Mouse (Mus musculus) MEL (cell line): ENCODE results near the gene Gnai2. TPM values are rescaled to one million over a fixed set of nuclear protein-coding genes. Genes with fewer than 3 reads are reported as not detected.

Source experiments
- DNase-seq: peaks from one replicate; pipeline ENCODE4 v3.0.0; 2011; ENCODE audit warnings: low read depth, low spot score
- H3K27ac ChIP-seq: 2 replicates; pipeline ENCODE4 v1.5.1; 2012; ENCODE audit warnings: low read depth, mild to moderate bottlenecking, control low read depth, low read length, moderate library complexity; ENCODE audit not compliant: control insufficient read depth
- H3K27me3 ChIP-seq, 2 experiments: fragments of 150-350 bp in 1 of 2; sonication (generic) in 1 of 2; 2 replicates each; pipeline ENCODE4 v1.6.1; 2012; ENCODE audit warnings: low read length in 2 of 2, mild to moderate bottlenecking in 2 of 2, improper control_type of control experiment in 1 of 2, moderate library complexity in 1 of 2; ENCODE audit not compliant: insufficient read depth in 2 of 2, control insufficient read depth in 1 of 2
- H3K36me3 ChIP-seq, 2 experiments: 2 replicates each; pipeline ENCODE4 v1.6.1; 2012 to 2014; ENCODE audit warnings: low read length in 2 of 2, improper control_type of control experiment in 1 of 2, inconsistent platforms in 1 of 2, mild to moderate bottlenecking in 1 of 2; ENCODE audit not compliant: insufficient read depth in 2 of 2, control insufficient read depth in 1 of 2
- H3K4me1 ChIP-seq, 2 experiments: fragments of 150-350 bp in 1 of 2; sonication (generic) in 1 of 2; 2 replicates each; pipeline ENCODE4 v1.6.1; 2012; ENCODE audit warnings: low read length in 2 of 2, improper control_type of control experiment in 1 of 2, mild to moderate bottlenecking in 1 of 2; ENCODE audit not compliant: insufficient read depth in 2 of 2, control insufficient read depth in 1 of 2
- H3K4me3 ChIP-seq, 2 experiments: fragments of 150-350 bp in 1 of 2; sonication (generic) in 1 of 2; 2 replicates each; pipeline ENCODE4 v1.5.1; 2012; ENCODE audit warnings: low read depth in 2 of 2, low read length in 2 of 2, mild to moderate bottlenecking in 2 of 2, moderate library complexity in 2 of 2, control low read depth in 1 of 2, improper control_type of control experiment in 1 of 2; ENCODE audit not compliant: control insufficient read depth in 1 of 2, insufficient read depth in 1 of 2
- H3K79me2 ChIP-seq: 2 replicates; pipeline ENCODE4 v1.6.1; 2012; ENCODE audit warnings: mild to moderate bottlenecking, low read length, moderate library complexity; ENCODE audit not compliant: control insufficient read depth, poor library complexity, insufficient read depth
- H3K9ac ChIP-seq: 2 replicates; pipeline ENCODE4 v1.6.1; 2012; ENCODE audit warnings: low read depth, mild to moderate bottlenecking, control low read depth, low read length, moderate library complexity; ENCODE audit not compliant: control insufficient read depth, poor library complexity, severe bottlenecking
- H3K9me3 ChIP-seq: fragments of 150-350 bp; sonication (generic); replicated peaks from 2 replicates; pipeline ENCODE4 v1.6.1; 2012; ENCODE audit warnings: mild to moderate bottlenecking, low read length, improper control_type of control experiment, moderate library complexity; ENCODE audit not compliant: insufficient read depth
- BHLHE40 ChIP-seq: IDR thresholded peaks from 2 replicates; pipeline ENCODE4 v1.6.1; 2012; ENCODE audit warnings: low read depth, mild to moderate bottlenecking, inconsistent platforms, low read length, improper control_type of control experiment, borderline replicate concordance
- CHD1 ChIP-seq: IDR thresholded peaks from 2 replicates; pipeline ENCODE4 v1.6.1; 2012; ENCODE audit warnings: low read depth, mild to moderate bottlenecking, inconsistent platforms, low read length, improper control_type of control experiment
- CHD2 ChIP-seq: IDR thresholded peaks from 2 replicates; pipeline ENCODE4 v1.6.1; 2011; ENCODE audit warnings: low read length, improper control_type of control experiment
- CTCF ChIP-seq, 3 experiments: IDR thresholded peaks in 2 of 3; conservative IDR thresholded peaks in 1 of 3; 2 replicates each; pipeline ENCODE4 v1.5.1; 2011 to 2012; ENCODE audit warnings: low read length in 3 of 3, low read depth in 2 of 3, mild to moderate bottlenecking in 2 of 3, improper control_type of control experiment in 1 of 3, inconsistent platforms in 1 of 3, mixed read lengths in 1 of 3, moderate library complexity in 1 of 3; ENCODE audit not compliant: control insufficient read depth in 1 of 3, insufficient read depth in 1 of 3, poor library complexity in 1 of 3, severe bottlenecking in 1 of 3
- E2F4 ChIP-seq: IDR thresholded peaks from 2 replicates; pipeline ENCODE4 v1.6.1; 2011; ENCODE audit warnings: low read depth, low read length, improper control_type of control experiment, borderline replicate concordance
- EP300 ChIP-seq, 2 experiments: IDR thresholded peaks; 2 replicates each; pipeline ENCODE4 v1.6.1; 2011; ENCODE audit warnings: improper control_type of control experiment in 2 of 2, low read length in 2 of 2, low read depth in 1 of 2, mild to moderate bottlenecking in 1 of 2
- ETS1 ChIP-seq: IDR thresholded peaks from 2 replicates; pipeline ENCODE4 v1.6.1; 2012; ENCODE audit warnings: low read depth, mild to moderate bottlenecking, inconsistent platforms, low read length, improper control_type of control experiment, moderate library complexity
- GABPA ChIP-seq: IDR thresholded peaks from 2 replicates; pipeline ENCODE4 v1.6.1; 2012; ENCODE audit warnings: low read depth, mild to moderate bottlenecking, inconsistent platforms, low read length, improper control_type of control experiment, moderate library complexity
- HCFC1 ChIP-seq: IDR thresholded peaks from 2 replicates; pipeline ENCODE4 v1.6.1; 2012; ENCODE audit warnings: low read depth, mild to moderate bottlenecking, inconsistent platforms, low read length, improper control_type of control experiment, moderate library complexity
- JUND ChIP-seq: IDR thresholded peaks from 2 replicates; pipeline ENCODE4 v1.6.1; 2011; ENCODE audit warnings: low read depth, mild to moderate bottlenecking, improper control_type of control experiment, low read length
- KAT2A ChIP-seq: conservative IDR thresholded peaks from 2 replicates; pipeline ENCODE4 v1.6.1; 2012; ENCODE audit warnings: low read depth, low read length, improper control_type of control experiment, inconsistent platforms
- MAFK ChIP-seq: IDR thresholded peaks from 2 replicates; pipeline ENCODE4 v1.6.1; 2011; ENCODE audit warnings: low read depth, mild to moderate bottlenecking, low read length, improper control_type of control experiment, borderline replicate concordance
- MAX ChIP-seq: IDR thresholded peaks from 2 replicates; pipeline ENCODE4 v1.6.1; 2011; ENCODE audit warnings: low read length, improper control_type of control experiment
- MEF2A ChIP-seq: IDR thresholded peaks from 2 replicates; pipeline ENCODE4 v1.6.1; 2014; ENCODE audit warnings: low read depth, mild to moderate bottlenecking, inconsistent platforms, low read length, improper control_type of control experiment; ENCODE audit not compliant: poor library complexity, insufficient replicate concordance, severe bottlenecking; ENCODE audit errors: extremely low read depth
- MXI1 ChIP-seq: IDR thresholded peaks from 2 replicates; pipeline ENCODE4 v1.6.1; 2011; ENCODE audit warnings: mild to moderate bottlenecking, low read depth, low read length, improper control_type of control experiment
- MYC ChIP-seq: IDR thresholded peaks from 2 replicates; pipeline ENCODE4 v1.6.1; 2011; ENCODE audit warnings: low read depth, mild to moderate bottlenecking, low read length, improper control_type of control experiment, moderate library complexity
- NELFE ChIP-seq: IDR thresholded peaks from 2 replicates; pipeline ENCODE4 v1.6.1; 2011; ENCODE audit warnings: low read depth, low read length, improper control_type of control experiment
- NRF1 ChIP-seq: IDR thresholded peaks from 2 replicates; pipeline ENCODE4 v1.6.1; 2014; ENCODE audit warnings: low read depth, mild to moderate bottlenecking, inconsistent platforms, low read length, improper control_type of control experiment, moderate library complexity; ENCODE audit not compliant: poor library complexity, insufficient read depth, severe bottlenecking
- POLR2AphosphoS5 ChIP-seq: IDR thresholded peaks from 2 replicates; pipeline ENCODE4 v1.6.1; 2012; ENCODE audit warnings: low read depth, borderline replicate concordance, mild to moderate bottlenecking, inconsistent platforms, low read length, moderate library complexity, mixed read lengths
- RCOR1 ChIP-seq: IDR thresholded peaks from 2 replicates; pipeline ENCODE4 v1.6.1; 2012; ENCODE audit warnings: low read depth, mild to moderate bottlenecking, inconsistent platforms, low read length, improper control_type of control experiment
- SIN3A ChIP-seq: IDR thresholded peaks from 2 replicates; pipeline ENCODE4 v1.6.1; 2012; ENCODE audit warnings: low read length, improper control_type of control experiment, inconsistent platforms
- SMC3 ChIP-seq: IDR thresholded peaks from 2 replicates; pipeline ENCODE4 v1.6.1; 2011; ENCODE audit warnings: low read depth, low read length, improper control_type of control experiment
- TAL1 ChIP-seq: IDR thresholded peaks from 2 replicates; pipeline ENCODE4 v1.6.1; 2012; ENCODE audit warnings: mild to moderate bottlenecking, inconsistent platforms, low read length, moderate library complexity, mixed read lengths
- TBP ChIP-seq: IDR thresholded peaks from 2 replicates; pipeline ENCODE4 v1.8.0; 2011; ENCODE audit warnings: low read depth, low read length, improper control_type of control experiment
- TCF12 ChIP-seq: IDR thresholded peaks from 2 replicates; pipeline ENCODE4 v1.6.1; 2014; ENCODE audit warnings: low read depth, mild to moderate bottlenecking, inconsistent platforms, low read length, improper control_type of control experiment, moderate library complexity
- UBTF ChIP-seq: IDR thresholded peaks from 2 replicates; pipeline ENCODE4 v1.6.1; 2012; ENCODE audit warnings: low read depth, mild to moderate bottlenecking, inconsistent platforms, low read length, improper control_type of control experiment, moderate library complexity, borderline replicate concordance; ENCODE audit not compliant: insufficient read depth
- USF1 ChIP-seq: IDR thresholded peaks from 2 replicates; pipeline ENCODE4 v1.6.1; 2014; ENCODE audit warnings: low read depth, mild to moderate bottlenecking, inconsistent platforms, low read length, improper control_type of control experiment, moderate library complexity
- ZC3H11A ChIP-seq: IDR thresholded peaks from 2 replicates; pipeline ENCODE4 v1.6.1; 2012; ENCODE audit warnings: low read depth, mild to moderate bottlenecking, inconsistent platforms, low read length, improper control_type of control experiment
- ZKSCAN1 ChIP-seq: IDR thresholded peaks from 2 replicates; pipeline ENCODE4 v1.6.1; 2012; ENCODE audit warnings: low read depth, mild to moderate bottlenecking, inconsistent platforms, low read length, improper control_type of control experiment, moderate library complexity
- ZMIZ1 ChIP-seq: IDR thresholded peaks from 2 replicates; pipeline ENCODE4 v1.6.1; 2012; ENCODE audit warnings: low read depth, mild to moderate bottlenecking, inconsistent platforms, low read length, improper control_type of control experiment, moderate library complexity
- ZNF384 ChIP-seq: IDR thresholded peaks from 2 replicates; pipeline ENCODE4 v1.6.1; 2012; ENCODE audit warnings: low read depth, mild to moderate bottlenecking, inconsistent platforms, low read length, improper control_type of control experiment
- polyA plus RNA-seq, 2 experiments: library from polyadenylated mRNA; stranded (reverse) in 1 of 2; unstranded in 1 of 2; fragments of >175 nt in 1 of 2; fragments of >200 nt in 1 of 2; gene quantifications; 2 replicates each; pipeline versions ENCODE4 v1.2.1 to v1.2.4; 2012; ENCODE audit warnings: low replicate concordance in 2 of 2, low read depth in 1 of 2; ENCODE audit not compliant: insufficient read length in 2 of 2, insufficient read depth in 1 of 2, missing spikeins in 1 of 2
- total RNA-seq: library from RNA; depleted of rRNA; stranded (reverse); fragments of 300-350 nt; gene quantifications from 2 replicates; pipeline ENCODE4 v1.2.3, GENCODE M21; 2012

Gene Gnai2
- total and polyA plus RNA-seq, 3 experiments, result 129 to 335 (median 137) TPM

DNA sequence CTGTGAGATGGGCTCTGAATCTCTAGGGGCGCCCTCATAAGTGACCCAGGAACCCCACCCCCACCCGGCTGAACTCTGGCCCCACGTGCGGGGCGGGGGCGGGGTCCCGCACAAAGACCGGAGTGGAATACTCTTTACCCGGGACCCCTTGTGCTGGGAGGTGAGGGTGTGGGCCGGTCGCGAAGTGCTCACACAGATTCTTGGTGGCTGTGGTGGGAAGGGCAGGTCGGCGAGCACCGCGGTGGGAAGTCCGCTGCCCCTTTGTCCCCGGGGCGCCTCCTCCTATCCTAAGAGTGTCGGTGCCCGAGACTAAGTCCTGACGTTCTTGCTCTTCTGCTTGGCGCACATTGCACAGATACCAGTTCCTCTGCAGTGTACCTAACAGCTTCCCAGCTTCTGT, 65.9 kb downstream of the Gnai2 start (continued):
- no peak for TF ChIP-seq CTCF (IDR thresholded peaks at IDR 0.05 in 2 of 3, conservative IDR thresholded peaks at IDR 0.05 in 1 of 3; ENCODE audit: control insufficient read depth in 1 of 3, insufficient read depth in 1 of 3, low read depth in 2 of 3, low read length in 3 of 3, poor library complexity in 1 of 3, severe bottlenecking in 1 of 3)
- no peak for TF ChIP-seq TAL1

GRCm38 (mm10) chr9:107568331-107569261, 66.6 kb downstream of the Gnai2 start:
- no peaks in the 10 kb centered on the region for H3K9me3 ChIP-seq
- peak overlapping the region; percentile 82 for H3K27ac ChIP-seq
- H3K9ac ChIP-seq, result peak overlapping the region; percentile 77
- H3K27me3 ChIP-seq, result no peaks in the 10 kb centered on the region
- peak; percentile 93 for DNase-seq
- peaks cover 9 to 50% of the 10 kb centered on the region in 2 experiments for H3K4me1 ChIP-seq
- peak overlapping the region; percentile 72 to 76 for H3K4me3 ChIP-seq
- H3K36me3 ChIP-seq, result peaks cover 0 to 32% of the 10 kb centered on the region in 2 experiments; a peak in 2 of 4 replicates
- H3K79me2 ChIP-seq, result peaks cover 18% of the 10 kb centered on the region
- TF ChIP-seq KAT2A (no peak), TCF12 (0 out of 2 replicates have a peak, but pooled peaks have one; percentile 3), MEF2A (no peak), MXI1 (no peak), NRF1 (no peak), ZKSCAN1 (no peak), JUND (no peak), UBTF (no peak), NELFE (peak; percentile 50; the same call in 1 of the 2 replicates), BHLHE40 (no peak), CHD1 (peak; percentile 99), SMC3 (no peak), E2F4 (no peak), MAX (no peak), MAFK (no peak), CHD2 (no peak), ZNF384 (no peak), ETS1 (0 out of 2 replicates have a peak, but pooled peaks have one; percentile 9), RCOR1 (no peak), SIN3A (peak; percentile 99), ZMIZ1 (no peak), HCFC1 (peak; percentile 83), CTCF (IDR thresholded peaks at IDR 0.05 in 2 of 3, conservative IDR thresholded peaks at IDR 0.05 in 1 of 3; ENCODE audit: control insufficient read depth in 1 of 3, insufficient read depth in 1 of 3, low read depth in 2 of 3, low read length in 3 of 3, poor library complexity in 1 of 3, severe bottlenecking in 1 of 3) (no peak), GABPA (no peak), MYC (no peak), USF1 (no peak), POLR2AphosphoS5 (no peak), ZC3H11A (no peak), TAL1 (no peak), TBP (0 out of 2 replicates have a peak, but pooled peaks have one; percentile 24), EP300 (IDR thresholded peaks at IDR 0.05; ENCODE audit: low read depth in 1 of 2, low read length in 2 of 2) (no peak)
